Mouse (Mus musculus): ENCODE measurements at regions not wholly inside any gene's neighbourhood (a gene's known extent, or its start where the extent isn't known, plus 50 kb on each side); places are given as distances from the start of the nearest gene placed in this dataset.

DNA sequence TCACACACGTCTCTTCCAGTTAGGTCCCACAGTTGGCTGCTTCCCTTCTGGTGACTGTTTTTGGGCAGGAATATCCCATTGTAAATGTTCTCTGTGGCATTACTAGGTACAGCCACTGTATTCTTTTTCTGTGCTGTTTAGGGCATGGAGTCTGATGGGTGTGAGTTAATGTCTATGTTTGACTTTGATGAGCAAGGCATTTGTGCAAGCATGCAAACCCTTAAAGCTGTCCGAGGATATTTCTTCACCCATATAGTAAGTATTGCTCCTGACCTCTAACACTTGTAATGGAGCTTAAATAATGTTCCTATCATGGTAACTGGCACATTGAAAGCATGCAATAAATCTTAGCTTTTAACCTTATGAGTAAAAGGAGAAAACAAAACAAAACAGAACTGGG lies 133.6 kb upstream of the Col8a1 start:
- H3K36me3 ChIP-seq = no peaks in the 10 kb centered on the region
- no peak overlapping the region for H3K27ac ChIP-seq
- no peak overlapping the region for H3K4me3 ChIP-seq
- H3K9me3 ChIP-seq = no peaks in the 10 kb centered on the region
- H3K4me1 ChIP-seq = no peaks in the 10 kb centered on the region
- H3K27me3 ChIP-seq = no peaks in the 10 kb centered on the region
- H3K4me2 ChIP-seq (replicated peaks) = no peak overlapping the region
- no peak overlapping the region for H3K9ac ChIP-seq
- WGBS = 79% methylated on average over 2 of the region's 2 CpGs
- ATAC-seq (ENCODE audit: low FRiP score, low read depth) = no peak

DNA sequence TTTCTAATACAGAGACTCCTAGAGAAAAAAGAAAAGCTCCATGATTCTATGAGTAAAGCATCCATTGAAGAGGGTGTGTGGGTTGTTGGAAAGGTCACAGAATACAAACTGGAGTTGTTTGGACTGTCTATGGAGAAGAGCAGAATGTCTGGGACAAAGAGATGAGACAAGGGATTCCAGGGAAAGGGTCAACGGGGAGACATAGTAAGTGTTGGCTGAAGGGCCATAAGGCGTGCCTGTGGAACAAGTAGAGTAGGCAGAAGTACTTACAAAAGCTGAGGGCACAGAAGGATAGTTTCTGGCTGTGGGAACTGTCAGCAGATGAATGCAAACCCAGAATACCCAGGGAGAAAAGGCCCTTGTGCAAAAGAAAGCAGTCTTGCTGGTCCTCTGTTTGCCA lies 134.0 kb upstream of the Col8a1 start:
- no peaks in the 10 kb centered on the region for H3K9me3 ChIP-seq
- H3K36me3 ChIP-seq = no peaks in the 10 kb centered on the region
- H3K4me3 ChIP-seq = no peak overlapping the region
- H3K9ac ChIP-seq = no peak overlapping the region
- no peak for ATAC-seq (ENCODE audit: low FRiP score, low read depth)
- H3K4me1 ChIP-seq = no peaks in the 10 kb centered on the region
- H3K27me3 ChIP-seq = no peaks in the 10 kb centered on the region
- 83% methylated on average over 2 of the region's 2 CpGs for WGBS
- H3K27ac ChIP-seq = no peak overlapping the region
- no peak overlapping the region for H3K4me2 ChIP-seq (replicated peaks)

DNA sequence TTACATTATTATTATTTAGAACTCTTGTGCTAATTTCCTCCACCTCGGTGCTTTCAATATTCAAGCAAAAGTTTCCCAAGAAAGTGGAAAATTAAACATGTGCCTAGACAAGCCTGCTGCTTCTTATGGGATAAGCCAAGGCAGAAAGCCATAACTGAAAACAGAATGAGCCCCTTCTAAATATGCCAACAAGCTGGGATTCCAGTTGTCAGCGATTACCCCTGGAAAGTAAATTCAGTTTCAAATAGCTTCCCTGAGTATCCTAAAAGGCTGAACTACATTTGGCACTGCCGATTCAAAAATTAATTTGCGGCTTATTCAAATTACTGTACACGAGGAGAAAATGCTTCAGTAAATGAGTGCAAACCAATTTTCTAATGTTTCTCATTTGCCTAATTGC lies 135.6 kb upstream of the Col8a1 start:
- H3K4me3 ChIP-seq = no peak overlapping the region
- no peak overlapping the region for H3K27ac ChIP-seq
- no peaks in the 10 kb centered on the region for H3K27me3 ChIP-seq
- WGBS = 69% methylated on average over 5 of the region's 5 CpGs
- no peak for ATAC-seq (ENCODE audit: low FRiP score, low read depth)
- no peaks in the 10 kb centered on the region for H3K4me1 ChIP-seq
- H3K36me3 ChIP-seq = no peaks in the 10 kb centered on the region
- H3K9me3 ChIP-seq = no peaks in the 10 kb centered on the region
- no peak overlapping the region for H3K9ac ChIP-seq
- H3K4me2 ChIP-seq (replicated peaks) = no peak overlapping the region

DNA sequence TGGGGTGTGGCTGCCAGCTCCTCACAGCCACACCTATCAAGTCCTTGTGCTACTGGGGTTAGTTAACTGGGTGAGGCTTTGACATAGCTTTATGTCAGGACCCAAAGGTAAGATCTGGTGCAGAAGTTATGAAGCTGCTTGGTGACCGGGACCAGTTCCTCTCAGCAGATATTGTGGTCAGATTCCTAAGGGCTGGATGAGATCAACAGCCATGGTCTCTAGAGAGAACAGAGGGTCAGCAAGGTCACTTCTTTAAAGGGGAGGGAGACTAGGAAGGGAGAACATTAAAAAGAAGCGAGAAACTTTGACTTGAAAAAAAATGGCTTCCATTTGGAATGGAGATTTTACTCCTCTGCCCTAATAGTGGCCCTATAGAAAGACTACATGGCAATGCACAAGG lies 138.6 kb upstream of the Col8a1 start:
- no peak for ATAC-seq (ENCODE audit: low FRiP score, low read depth)
- 80% methylated on average over 2 of the region's 2 CpGs for WGBS

DNA sequence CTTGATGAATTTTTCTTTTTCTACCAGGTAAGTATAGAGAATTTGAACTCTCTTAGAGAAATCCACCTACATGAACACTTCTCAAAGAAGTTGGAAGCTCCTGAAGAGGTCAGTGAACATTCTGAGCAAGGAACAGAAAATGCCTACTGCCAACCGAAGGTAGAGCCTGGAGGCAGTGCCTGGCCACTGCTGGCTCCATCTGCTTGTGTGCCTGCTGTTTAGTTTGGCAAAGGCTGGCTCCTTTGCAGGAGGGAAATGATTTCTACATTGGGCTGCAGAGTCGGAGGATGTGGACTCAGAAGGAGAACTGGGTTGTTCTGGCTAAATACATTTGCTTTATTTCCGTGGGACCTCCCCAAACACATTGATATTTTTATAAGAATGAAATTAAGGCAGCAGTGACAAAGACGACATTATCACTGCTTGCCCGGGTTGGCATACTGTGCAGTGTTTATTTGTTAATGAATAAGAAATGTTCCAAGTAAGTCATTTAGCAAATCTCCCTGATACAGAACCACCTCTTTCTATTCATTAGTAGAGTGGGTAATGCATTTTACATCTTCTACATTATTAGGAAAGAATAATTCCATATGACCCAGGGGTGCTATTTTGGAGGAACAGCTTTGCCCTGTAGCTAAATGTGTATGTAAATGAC lies 139.3 kb upstream of the Col8a1 start:
- H3K27ac ChIP-seq = no peak overlapping the region
- 72% methylated on average over 5 of the region's 5 CpGs for WGBS
- H3K27me3 ChIP-seq = no peaks in the 10 kb centered on the region
- H3K4me1 ChIP-seq = no peaks in the 10 kb centered on the region
- no peaks in the 10 kb centered on the region for H3K36me3 ChIP-seq
- no peak overlapping the region for H3K4me3 ChIP-seq
- H3K4me2 ChIP-seq (replicated peaks) = no peak overlapping the region
- H3K9ac ChIP-seq = no peak overlapping the region
- no peak for ATAC-seq (ENCODE audit: low FRiP score, low read depth)
- no peaks in the 10 kb centered on the region for H3K9me3 ChIP-seq

More for the DNA sequence above, 138.6 kb upstream of the Col8a1 start:
- H3K4me1 ChIP-seq = no peaks in the 10 kb centered on the region
- no peaks in the 10 kb centered on the region for H3K36me3 ChIP-seq
- H3K27ac ChIP-seq = no peak overlapping the region
- H3K27me3 ChIP-seq = no peaks in the 10 kb centered on the region
- H3K9me3 ChIP-seq = no peaks in the 10 kb centered on the region
- no peak overlapping the region for H3K4me2 ChIP-seq (replicated peaks)
- H3K9ac ChIP-seq = no peak overlapping the region
- no peak overlapping the region for H3K4me3 ChIP-seq

DNA sequence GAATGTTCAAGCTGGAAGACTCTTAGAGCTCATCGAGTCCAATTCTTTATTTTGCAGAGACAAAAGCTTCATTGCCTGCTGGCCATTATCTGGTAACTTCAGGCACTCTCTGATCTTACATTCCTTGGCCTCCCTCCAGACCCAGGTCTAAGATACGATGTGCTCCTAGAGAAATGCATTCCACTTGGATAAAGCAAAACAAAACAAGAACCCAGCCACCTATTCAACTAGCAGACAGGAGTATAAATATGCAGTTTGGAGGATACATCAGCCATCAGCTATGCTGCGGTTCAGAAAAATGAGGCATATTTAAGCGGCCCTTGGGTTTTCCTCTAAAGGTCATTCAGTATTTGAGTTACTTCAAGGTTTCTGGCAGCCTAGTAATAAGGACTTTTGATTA lies 146.5 kb upstream of the Col8a1 start:
- WGBS = 76% methylated on average over 4 of the region's 4 CpGs
- no peaks in the 10 kb centered on the region for H3K36me3 ChIP-seq
- ATAC-seq (ENCODE audit: low FRiP score, low read depth) = no peak

DNA sequence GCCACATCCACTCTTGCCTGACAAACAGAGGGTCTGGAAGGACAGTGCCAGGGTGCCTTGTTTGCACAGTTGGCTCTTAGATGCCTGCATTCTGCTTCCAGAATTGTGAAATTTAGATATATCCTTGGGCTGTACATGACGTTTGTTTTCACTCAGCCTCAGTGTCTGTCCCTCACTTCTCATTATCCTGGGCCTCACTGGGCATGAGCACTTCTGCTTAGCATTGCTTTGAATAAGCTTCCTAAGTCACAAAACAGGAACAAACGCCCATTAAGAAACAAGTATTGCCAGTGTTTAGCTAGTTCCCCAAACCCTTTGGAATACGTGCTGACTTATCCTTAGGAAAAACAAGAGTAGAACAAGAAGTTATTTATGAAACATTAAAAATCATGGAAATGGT lies 148.0 kb upstream of the Col8a1 start:
- no peak overlapping the region for H3K4me3 ChIP-seq
- H3K36me3 ChIP-seq = no peaks in the 10 kb centered on the region
- H3K9ac ChIP-seq = no peak overlapping the region
- H3K27me3 ChIP-seq = no peaks in the 10 kb centered on the region
- H3K9me3 ChIP-seq = no peaks in the 10 kb centered on the region
- no peak overlapping the region for H3K27ac ChIP-seq
- 56% methylated on average over 3 of the region's 3 CpGs for WGBS
- no peak for ATAC-seq (ENCODE audit: low FRiP score, low read depth)
- peaks cover 5% of the 10 kb centered on the region for H3K4me1 ChIP-seq
- no peak overlapping the region for H3K4me2 ChIP-seq (replicated peaks)

More for the DNA sequence above, 146.5 kb upstream of the Col8a1 start:
- H3K27ac ChIP-seq = no peak overlapping the region
- no peak overlapping the region for H3K4me3 ChIP-seq
- no peak overlapping the region for H3K4me2 ChIP-seq (replicated peaks)
- H3K4me1 ChIP-seq = peaks cover 5% of the 10 kb centered on the region
- H3K27me3 ChIP-seq = no peaks in the 10 kb centered on the region
- no peak overlapping the region for H3K9ac ChIP-seq
- H3K9me3 ChIP-seq = no peaks in the 10 kb centered on the region

DNA sequence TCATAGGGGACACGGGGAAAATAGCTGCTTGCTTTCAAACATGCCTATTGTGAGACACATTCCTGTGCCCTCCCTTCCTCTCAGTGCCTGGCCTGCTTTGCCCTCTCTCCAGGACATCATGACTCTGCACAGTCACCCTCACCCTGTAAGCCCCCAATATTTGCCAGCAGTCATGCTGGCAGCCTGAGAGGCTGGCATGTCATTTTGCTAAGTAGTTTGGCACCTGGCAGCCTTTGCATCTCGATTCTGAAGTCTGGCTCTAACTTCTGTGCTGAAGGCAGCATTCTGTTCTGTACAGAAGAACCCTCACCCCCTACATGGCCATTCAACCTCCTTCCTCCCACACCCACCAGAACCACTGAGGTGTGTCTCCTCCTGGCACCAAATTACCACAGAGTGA lies 157.5 kb upstream of the Col8a1 start:
- no peaks in the 10 kb centered on the region for H3K27me3 ChIP-seq
- no peaks in the 10 kb centered on the region for H3K36me3 ChIP-seq
- no peak overlapping the region for H3K27ac ChIP-seq
- H3K4me2 ChIP-seq (replicated peaks) = no peak overlapping the region
- 71% methylated on average over 2 of the region's 2 CpGs for WGBS
- no peak overlapping the region for H3K4me3 ChIP-seq
- H3K4me1 ChIP-seq = 0 out of 2 replicates have a peak, but pooled peaks cover 3% of the 10 kb centered on the region
- no peaks in the 10 kb centered on the region for H3K9me3 ChIP-seq
- no peak overlapping the region for H3K9ac ChIP-seq
- no peak for ATAC-seq (ENCODE audit: low FRiP score, low read depth)

DNA sequence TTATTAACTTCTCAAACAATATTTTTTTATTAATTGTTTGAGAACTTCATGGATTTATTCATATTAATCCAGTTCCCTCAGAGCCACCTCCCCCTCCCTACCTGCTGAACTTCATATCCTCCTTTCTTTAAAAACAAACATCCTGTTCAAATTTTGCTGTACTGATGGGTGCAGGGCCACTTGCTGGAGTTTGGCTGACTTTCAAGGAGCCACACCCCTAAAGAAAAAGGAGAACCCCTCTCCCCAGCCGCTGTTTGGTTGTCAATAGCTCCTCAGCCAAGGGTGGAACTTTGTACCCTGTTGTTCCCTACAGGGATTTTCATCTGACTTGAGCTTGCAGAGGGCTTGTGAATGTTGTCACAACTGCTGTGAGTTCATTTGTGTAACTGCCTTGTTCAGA lies 160.0 kb upstream of the Col8a1 start:
- no peaks in the 10 kb centered on the region for H3K27me3 ChIP-seq
- H3K9me3 ChIP-seq = no peaks in the 10 kb centered on the region
- no peak for ATAC-seq (ENCODE audit: low FRiP score, low read depth)
- no peak overlapping the region for H3K27ac ChIP-seq
- no peak overlapping the region for H3K4me2 ChIP-seq (replicated peaks)
- no peak overlapping the region for H3K4me3 ChIP-seq
- 72% methylated on average over 1 of the region's 1 CpGs for WGBS
- H3K9ac ChIP-seq = no peak overlapping the region
- no peaks in the 10 kb centered on the region for H3K36me3 ChIP-seq
- H3K4me1 ChIP-seq = 0 out of 2 replicates have a peak, but pooled peaks cover 3% of the 10 kb centered on the region

DNA sequence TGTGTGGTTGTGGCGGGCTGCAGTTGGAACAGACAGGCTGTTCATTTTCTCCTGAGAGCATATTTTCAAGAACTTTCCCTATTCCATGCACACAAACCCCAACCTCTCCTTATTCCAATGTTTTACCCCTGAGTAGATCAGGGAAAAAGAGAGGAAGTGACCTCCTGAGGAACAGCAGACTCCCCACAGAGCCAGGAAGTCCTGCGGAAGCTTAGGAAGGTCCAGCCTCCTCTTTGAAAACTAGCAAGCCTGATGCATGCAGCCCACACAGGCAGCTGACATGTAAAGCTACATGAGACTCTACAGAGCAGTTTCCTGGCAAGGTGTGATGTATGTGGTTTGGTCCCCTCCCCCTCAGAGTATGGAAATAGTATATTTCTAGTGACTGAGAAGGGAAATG lies 160.9 kb upstream of the Col8a1 start:
- 63% methylated on average over 2 of the region's 2 CpGs for WGBS
- Histone ChIP-seq H3K4me2 (replicated peaks) (no peak overlapping the region), H3K4me1 (0 out of 2 replicates have a peak, but pooled peaks cover 3% of the 10 kb centered on the region), H3K27me3 (no peaks in the 10 kb centered on the region), H3K4me3 (no peak overlapping the region), H3K9me3 (no peaks in the 10 kb centered on the region), H3K9ac (no peak overlapping the region), H3K36me3 (no peaks in the 10 kb centered on the region), H3K27ac (no peak overlapping the region)
- no peak for ATAC-seq (ENCODE audit: low FRiP score, low read depth)

DNA sequence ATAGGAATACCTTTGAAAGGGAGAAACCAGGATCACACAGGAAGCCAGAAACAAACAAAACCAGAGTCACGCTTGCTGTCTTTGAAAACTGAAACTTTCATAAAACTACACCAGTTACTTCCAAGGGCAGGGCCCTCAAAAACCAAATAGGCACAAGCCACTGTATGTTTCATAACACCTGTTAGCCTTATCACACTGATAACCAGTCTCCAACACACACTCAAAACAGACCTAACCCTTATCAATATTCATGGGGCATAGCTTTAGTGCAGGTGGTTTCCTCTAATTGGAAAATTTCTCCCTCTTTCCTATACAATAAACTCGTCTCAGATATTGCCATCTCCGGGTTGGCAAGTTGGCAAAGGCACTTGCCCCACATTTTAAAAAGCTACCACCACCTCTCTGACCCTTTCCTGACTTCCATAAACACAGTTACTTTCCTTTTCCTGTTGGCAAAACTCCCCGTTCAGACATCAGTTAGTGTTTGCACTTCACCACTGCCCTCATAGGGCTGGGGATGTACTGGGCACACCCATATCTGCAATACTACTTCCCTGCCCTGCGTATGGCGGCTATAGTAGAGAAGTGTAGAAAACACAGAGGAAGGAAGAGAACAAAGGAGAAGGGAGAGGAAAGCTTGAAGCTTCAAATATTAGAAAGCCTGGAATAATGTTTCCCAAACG lies 169.1 kb upstream of the Col8a1 start:
- Histone ChIP-seq H3K27me3 (no peaks in the 10 kb centered on the region), H3K9ac (no peak overlapping the region)
- WGBS = 72% methylated on average over 7 of the region's 7 CpGs

DNA sequence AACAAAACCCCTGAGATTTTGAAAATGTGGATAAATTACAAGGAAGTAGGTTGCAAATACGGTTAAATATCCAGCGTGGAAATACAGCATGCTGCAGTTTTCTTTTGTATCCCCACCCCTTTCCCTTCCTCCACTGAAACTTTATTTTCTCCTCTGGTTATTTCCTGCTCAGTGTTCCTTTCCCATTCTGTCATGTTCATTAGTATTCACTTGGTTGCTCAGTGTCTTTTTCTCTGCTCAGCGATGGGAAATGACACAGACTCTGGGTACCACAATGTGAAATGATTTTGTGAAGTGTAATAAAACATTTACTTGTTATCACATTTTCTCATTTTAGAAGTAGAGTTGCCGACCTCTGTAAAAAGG lies 169.6 kb upstream of the Col8a1 start:
- H3K9me3 ChIP-seq = no peaks in the 10 kb centered on the region
- no peak overlapping the region for H3K4me3 ChIP-seq
- 82% methylated on average over 4 of the region's 4 CpGs for WGBS
- no peak overlapping the region for H3K4me2 ChIP-seq (replicated peaks)
- no peaks in the 10 kb centered on the region for H3K36me3 ChIP-seq
- H3K9ac ChIP-seq = no peak overlapping the region
- H3K27ac ChIP-seq = no peak overlapping the region
- H3K27me3 ChIP-seq = no peaks in the 10 kb centered on the region
- H3K4me1 ChIP-seq = no peaks in the 10 kb centered on the region
- no peak for ATAC-seq (ENCODE audit: low FRiP score, low read depth)

More for the DNA sequence above, 169.1 kb upstream of the Col8a1 start:
- no peak for ATAC-seq (ENCODE audit: low FRiP score, low read depth)
- Histone ChIP-seq H3K4me1 (no peaks in the 10 kb centered on the region), H3K36me3 (no peaks in the 10 kb centered on the region), H3K27ac (no peak overlapping the region), H3K9me3 (no peaks in the 10 kb centered on the region), H3K4me2 (replicated peaks) (no peak overlapping the region), H3K4me3 (no peak overlapping the region)

DNA sequence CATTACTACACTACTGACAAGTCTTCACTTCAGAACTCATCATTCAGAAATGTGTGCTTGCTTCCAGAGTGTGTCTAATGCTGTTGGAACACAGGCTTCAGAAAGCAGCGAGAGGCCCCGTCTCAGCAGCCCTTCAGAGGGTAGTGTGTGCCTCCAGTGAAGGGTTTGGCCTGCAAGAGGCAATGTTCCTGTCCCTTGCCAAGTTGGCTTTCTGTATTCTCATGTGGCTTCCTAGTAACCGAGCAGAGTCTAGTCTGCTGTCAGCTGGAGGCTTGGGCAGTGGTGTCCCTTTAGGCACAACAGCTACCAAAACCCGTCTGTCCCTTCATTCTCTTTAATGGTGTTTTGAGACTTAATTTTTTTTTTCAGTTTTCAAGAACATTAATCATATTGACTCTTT lies 173.3 kb upstream of the Col8a1 start:
- no peaks in the 10 kb centered on the region for H3K27me3 ChIP-seq
- H3K4me3 ChIP-seq = no peak overlapping the region
- H3K4me2 ChIP-seq (replicated peaks) = no peak overlapping the region
- no peaks in the 10 kb centered on the region for H3K4me1 ChIP-seq
- no peak overlapping the region for H3K27ac ChIP-seq
- H3K9me3 ChIP-seq = no peaks in the 10 kb centered on the region
- 82% methylated on average over 4 of the region's 4 CpGs for WGBS
- H3K36me3 ChIP-seq = no peaks in the 10 kb centered on the region
- ATAC-seq (ENCODE audit: low FRiP score, low read depth) = no peak
- H3K9ac ChIP-seq = no peak overlapping the region
